Mouse (Mus musculus) embryonic fibroblast, embryonic 13.5 days (primary cell): ENCODE measurements at regions not wholly inside any gene's neighbourhood (a gene's known extent, or its start where the extent isn't known, plus 50 kb on each side); places are given as distances from the start of the nearest gene placed in this dataset.

Experiments
- H3K27ac ChIP-seq: 2 replicates; pipeline ENCODE4 v1.5.1; 2012; ENCODE audit warnings: low read length, control low read depth, inconsistent platforms; ENCODE audit not compliant: insufficient read depth
- H3K4me1 ChIP-seq: 2 replicates; pipeline ENCODE4 v1.6.1; 2011; ENCODE audit warnings: low read length; ENCODE audit not compliant: control insufficient read depth, insufficient read depth
- H3K4me3 ChIP-seq: 2 replicates; pipeline ENCODE4 v1.5.1; 2011; ENCODE audit warnings: mild to moderate bottlenecking, control low read depth, low read length; ENCODE audit not compliant: insufficient read depth
- CTCF ChIP-seq: IDR thresholded peaks from 2 replicates; pipeline ENCODE4 v1.5.1; 2011; ENCODE audit warnings: mild to moderate bottlenecking, control low read depth, low read length, moderate library complexity, borderline replicate concordance; ENCODE audit not compliant: insufficient read depth
- POLR2A ChIP-seq: IDR thresholded peaks from 2 replicates; pipeline ENCODE4 v1.6.1; 2011; ENCODE audit warnings: low read depth, mild to moderate bottlenecking, control low read depth, low read length, moderate library complexity

DNA sequence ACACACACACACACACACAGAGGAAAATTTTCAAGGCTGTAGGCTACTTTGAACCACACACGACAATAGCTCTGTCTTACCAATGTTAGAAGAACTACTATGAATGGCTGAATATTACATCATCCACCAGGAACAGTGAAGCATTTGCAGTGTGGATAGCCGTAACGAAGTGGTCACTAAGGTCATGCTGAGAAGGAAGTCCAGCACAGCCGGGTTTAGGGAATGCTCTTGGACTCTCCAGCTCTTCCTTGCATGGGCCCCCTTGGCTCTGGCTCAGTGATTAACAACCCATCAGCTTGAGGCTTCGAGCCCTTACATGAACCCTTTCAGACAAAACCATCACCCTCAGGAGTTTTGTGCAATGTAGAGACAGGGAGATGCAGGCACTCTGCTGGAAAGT, 245.3 kb downstream of the Adamts20 start:
- Histone ChIP-seq H3K27ac (0 out of 2 replicates have a peak overlapping the region, but pooled peaks have one; percentile 28), H3K4me1 (no peaks in the 10 kb centered on the region), H3K4me3 (no peak overlapping the region)
- no peak for TF ChIP-seq POLR2A

DNA sequence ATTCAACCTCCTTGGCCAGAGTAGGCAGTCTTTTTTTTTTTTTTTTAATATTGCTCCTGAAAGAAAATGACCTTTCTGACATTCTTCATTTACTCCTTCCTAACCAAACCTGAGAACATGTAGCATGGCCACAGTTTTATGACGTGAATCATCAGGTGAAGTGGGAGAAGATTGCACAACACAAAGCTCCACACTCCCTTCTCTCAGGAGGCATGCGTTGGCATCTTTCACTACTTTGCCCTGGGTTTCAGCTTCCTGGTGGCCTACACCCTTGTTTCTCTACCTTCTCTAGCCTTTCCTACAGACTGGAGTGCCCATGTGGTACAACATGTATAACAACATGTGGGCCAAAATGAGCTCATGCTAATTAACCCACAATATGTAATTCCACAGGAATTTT, 248.5 kb downstream of the Adamts20 start:
- Histone ChIP-seq H3K27ac (no peak overlapping the region), H3K4me3 (no peak overlapping the region), H3K4me1 (peaks cover 6% of the 10 kb centered on the region)
- TF ChIP-seq CTCF (no peak), POLR2A (no peak)

DNA sequence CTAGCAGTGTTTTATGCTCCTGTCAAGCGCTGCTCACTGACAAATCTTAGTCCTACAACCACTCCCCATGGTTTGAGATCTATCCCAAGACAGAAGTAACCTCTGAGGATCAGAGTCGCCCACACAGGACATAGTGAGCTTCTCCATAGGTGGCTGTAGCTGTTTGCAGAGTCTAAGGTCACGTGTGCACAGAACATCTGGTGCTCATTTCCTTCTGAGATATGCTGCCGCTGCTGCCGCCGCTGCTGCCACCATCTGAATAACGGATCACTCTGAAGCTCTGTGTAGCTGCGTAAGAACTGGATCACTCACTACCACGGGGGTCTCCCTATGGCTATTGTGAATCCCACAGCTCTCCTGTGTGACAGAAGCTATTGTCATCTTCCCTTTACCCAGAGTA, 250.8 kb downstream of the Adamts20 start:
- no peak for TF ChIP-seq CTCF
- TF ChIP-seq POLR2A, result no peak
- Histone ChIP-seq H3K4me3 (no peak overlapping the region), H3K27ac (0 out of 2 replicates have a peak overlapping the region, but pooled peaks have one; percentile 1), H3K4me1 (peaks cover 6% of the 10 kb centered on the region)

DNA sequence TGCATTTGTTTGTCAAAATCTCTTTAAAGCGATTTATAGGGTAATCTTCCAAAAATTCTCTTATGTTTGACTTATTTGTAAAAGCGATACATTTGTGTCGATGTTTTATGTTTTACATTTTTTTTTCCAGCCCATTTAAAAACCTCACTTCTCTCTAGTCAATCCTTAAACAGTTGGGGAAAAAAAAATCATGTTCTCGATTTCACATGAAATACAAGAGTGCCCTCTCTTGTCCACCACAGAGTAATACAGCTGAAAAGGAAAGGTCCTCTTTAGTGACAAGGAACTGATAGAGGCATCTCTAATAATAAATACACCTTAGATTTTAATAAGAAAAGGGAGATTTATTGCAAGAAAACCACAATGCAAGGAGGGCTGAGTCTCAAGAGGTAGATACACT, 251.8 kb downstream of the Adamts20 start:
- TF ChIP-seq POLR2A (no peak), CTCF (no peak)
- Histone ChIP-seq H3K4me3 (no peak overlapping the region), H3K4me1 (peaks cover 6% of the 10 kb centered on the region), H3K27ac (no peak overlapping the region; the same call in 1 of the 2 replicates)

DNA sequence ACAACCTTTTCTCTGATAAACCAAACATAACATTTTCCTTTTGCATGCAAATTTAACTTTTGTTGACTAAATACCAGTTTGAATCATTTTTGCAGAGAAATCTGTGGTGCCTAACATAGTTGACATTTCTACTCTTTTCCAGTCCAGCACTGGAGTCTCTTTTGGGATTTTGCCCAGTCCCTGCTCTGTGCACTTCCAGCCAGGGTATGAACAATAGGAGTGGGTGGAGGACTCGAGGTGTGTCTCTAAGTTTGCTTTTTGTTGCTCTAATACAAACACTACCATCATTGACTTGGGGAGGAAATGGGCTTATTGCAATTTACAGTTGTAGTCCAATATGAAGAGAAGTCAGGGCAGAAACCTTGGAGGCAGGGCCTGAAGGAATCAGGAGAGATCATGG, 256.7 kb downstream of the Adamts20 start:
- Histone ChIP-seq H3K4me3 (no peak overlapping the region), H3K4me1 (no peaks in the 10 kb centered on the region), H3K27ac (peak overlapping the region; percentile 74; the same call in 1 of the 2 replicates)
- no peak for TF ChIP-seq CTCF
- no peak for TF ChIP-seq POLR2A

DNA sequence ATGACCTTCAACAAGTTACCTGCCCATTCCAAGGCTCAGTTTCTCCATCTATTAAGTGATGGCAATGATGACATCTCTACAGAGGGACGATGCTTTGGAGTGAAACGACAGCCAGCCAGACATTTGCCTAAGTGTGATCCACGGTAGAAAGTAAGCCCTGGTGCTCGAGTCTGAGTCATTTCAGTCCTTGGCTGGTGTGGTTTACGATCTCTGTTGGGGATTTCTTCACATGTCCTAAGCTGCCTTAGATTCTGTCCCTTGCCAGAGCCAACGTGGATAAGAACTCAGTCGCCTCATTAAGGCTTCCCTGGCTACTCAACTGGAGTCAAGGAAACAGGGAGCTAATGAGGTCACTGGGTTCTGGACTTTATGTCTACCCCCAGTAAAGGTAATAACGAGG, 258.8 kb downstream of the Adamts20 start:
- TF ChIP-seq CTCF (no peak), POLR2A (no peak)
- Histone ChIP-seq H3K27ac (no peak overlapping the region), H3K4me1 (no peaks in the 10 kb centered on the region), H3K4me3 (no peak overlapping the region)

DNA sequence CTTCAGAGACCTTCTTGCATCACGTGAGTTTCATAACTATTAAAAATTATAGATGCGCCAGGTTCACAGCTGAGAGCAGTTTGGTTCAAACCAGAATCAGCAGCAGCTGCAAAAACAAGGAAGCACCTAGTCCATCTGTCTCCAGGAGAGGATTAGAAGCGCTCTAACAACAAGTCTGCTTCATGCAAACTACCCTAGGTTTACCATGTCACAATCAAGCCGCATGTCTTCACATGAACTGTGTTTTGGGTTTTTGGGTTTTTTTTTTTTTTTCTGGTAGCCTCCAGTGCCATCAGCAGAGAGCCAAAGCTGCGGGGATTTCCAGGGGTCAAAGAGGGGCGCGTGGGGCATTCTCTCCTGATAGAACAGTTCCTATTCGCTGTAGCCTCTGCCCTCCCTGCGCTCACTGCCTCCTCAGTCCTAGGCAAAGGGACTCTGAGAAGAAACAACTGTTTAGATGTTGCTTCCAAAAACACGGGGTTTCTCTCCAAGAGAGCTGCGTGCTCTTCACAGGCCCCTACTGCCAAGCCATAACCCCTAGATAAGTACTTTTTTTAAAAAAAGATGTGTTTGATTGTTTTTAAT, 259.8 kb downstream of the Adamts20 start:
- no peak overlapping the region for H3K4me3 ChIP-seq
- H3K4me1 ChIP-seq, result no peaks in the 10 kb centered on the region
- H3K27ac ChIP-seq, result no peak overlapping the region
- TF ChIP-seq POLR2A (no peak), CTCF (no peak)

DNA sequence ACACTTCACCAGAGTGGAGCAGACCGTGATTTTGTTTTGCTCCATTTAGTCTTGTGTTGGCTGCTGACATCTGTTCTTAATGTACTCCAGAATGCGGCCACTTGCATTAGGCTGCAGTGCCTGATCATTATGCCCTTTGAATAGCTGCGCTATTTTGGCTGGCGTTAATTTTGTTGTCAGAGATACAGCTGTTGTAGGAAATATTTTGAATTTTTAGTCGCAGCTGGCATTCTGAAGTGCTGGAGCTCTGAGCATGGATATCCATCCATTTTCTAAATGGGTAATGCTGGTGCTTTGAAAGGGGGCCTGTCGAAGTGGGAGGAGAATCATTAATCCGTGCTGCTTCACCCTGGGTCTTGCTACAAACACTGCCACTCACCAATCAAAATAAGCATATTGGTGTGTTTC, 275.1 kb downstream of the Adamts20 start:
- Histone ChIP-seq H3K4me3 (no peak overlapping the region), H3K27ac (peak overlapping the region; percentile 66; the same call in 1 of the 2 replicates), H3K4me1 (peaks cover 13% of the 10 kb centered on the region)
- TF ChIP-seq CTCF (no peak), POLR2A (no peak)

DNA sequence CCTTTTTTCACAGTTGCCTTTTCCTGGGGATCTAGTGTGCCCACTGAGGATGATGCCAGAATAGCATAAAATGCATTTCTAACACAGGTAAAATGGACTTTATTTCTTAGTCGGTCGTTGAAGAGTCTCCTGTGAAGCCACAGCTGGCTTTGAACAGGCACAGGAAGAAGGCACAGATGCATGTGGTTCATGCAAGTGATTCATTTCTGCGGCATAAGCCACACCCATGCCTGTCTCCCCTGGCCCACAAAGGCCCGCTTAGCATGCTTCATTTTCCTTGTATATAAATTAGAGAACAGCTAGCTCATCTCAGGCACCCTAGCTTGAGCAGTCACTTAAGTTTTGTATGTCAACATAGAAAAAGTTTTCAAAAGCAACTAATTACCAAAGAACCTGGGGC, 277.6 kb downstream of the Adamts20 start:
- Histone ChIP-seq H3K4me1 (peaks cover 13% of the 10 kb centered on the region), H3K27ac (no peak overlapping the region), H3K4me3 (no peak overlapping the region)
- TF ChIP-seq POLR2A (no peak), CTCF (no peak)

DNA sequence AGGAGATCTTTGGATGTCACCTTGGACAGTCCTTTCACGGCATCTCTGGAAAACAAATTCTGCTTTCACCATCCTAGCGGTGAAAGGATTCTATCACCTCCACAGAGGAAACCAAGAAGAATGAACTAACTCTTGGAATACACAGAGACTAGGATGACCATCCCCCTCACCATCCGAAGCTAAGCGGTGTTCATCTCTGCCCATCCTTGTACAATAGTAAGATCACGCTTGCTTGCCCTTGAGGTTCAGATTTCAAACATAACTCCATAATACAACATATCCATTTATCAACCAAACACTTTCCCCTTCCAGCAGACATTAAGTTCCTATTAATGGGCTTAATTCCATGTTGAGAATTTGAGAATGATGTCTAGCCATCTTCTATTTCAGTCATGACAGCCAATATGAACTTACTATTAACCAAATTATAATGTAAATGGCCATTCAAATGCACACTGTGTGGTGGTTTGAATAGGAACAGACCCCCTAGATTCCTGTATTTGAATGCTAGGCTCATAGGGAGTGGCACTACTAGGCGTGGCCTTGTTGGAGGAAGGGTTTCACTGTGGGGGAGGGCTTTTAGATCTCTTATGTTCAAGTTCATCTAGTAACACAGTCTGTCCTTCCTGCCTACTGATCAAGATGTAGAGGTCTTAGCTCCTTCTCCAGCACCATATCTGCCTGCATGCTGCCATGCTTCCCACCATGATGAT, 281.4 kb downstream of the Adamts20 start:
- Histone ChIP-seq H3K4me3 (no peak overlapping the region), H3K4me1 (peaks cover 6% of the 10 kb centered on the region), H3K27ac (no peak overlapping the region)
- TF ChIP-seq POLR2A, result no peak
- TF ChIP-seq CTCF, result no peak

DNA sequence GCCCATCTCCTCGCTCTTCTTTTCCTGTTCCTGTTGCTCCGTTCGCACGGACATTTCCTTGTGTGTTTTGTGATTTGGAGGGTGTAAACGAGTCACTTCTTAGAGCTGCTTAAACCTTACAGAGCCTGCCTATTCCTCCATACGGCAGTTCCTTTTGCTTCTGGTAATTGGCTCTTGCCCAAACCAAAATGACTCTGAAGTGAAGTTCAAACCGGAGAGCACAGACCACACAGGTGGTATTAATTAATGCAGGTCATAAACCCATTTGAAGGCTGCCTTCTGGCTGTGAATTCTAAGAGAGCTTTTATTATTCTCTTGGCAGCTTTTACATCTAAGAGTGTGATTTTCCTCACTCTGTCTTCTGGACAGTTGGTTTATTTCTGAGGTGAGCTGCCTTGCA, 291.1 kb downstream of the Adamts20 start:
- Histone ChIP-seq H3K4me1 (no peaks in the 10 kb centered on the region), H3K4me3 (no peak overlapping the region), H3K27ac (no peak overlapping the region)
- no peak for TF ChIP-seq POLR2A
- TF ChIP-seq CTCF, result no peak
